Mouse (Mus musculus): ENCODE measurements around the gene Tob2.

The Tob2 gene

GRCm38 (mm10) chr15:81810671-81811598 is 47.7 kb downstream of the Tob2 start:
- peak; percentile 98 to 99 for DNase-seq

GRCm38 (mm10) chr15:81810150-81810549 is 48.4 kb downstream of the Tob2 start:
- peak; percentile 93 to 97 for DNase-seq

GRCm38 (mm10) chr15:81809550-81809949 is 49.0 kb downstream of the Tob2 start:
- DNase-seq = no peak

GRCm38 (mm10) chr15:81808799-81809198 is 49.8 kb downstream of the Tob2 start:
- DNase-seq = no peak

GRCm38 (mm10) chr15:81806621-81807404 is 51.8 kb downstream of the Tob2 start:
- peak; percentile 79 to 85 for DNase-seq

GRCm38 (mm10) chr15:81805624-81806023 is 53.0 kb downstream of the Tob2 start:
- peak; percentile 79 to 84 for DNase-seq

- no peak for DNase-seq
Measured at GRCm38 (mm10) chr15:81804883-81805282, 53.7 kb downstream of the Tob2 start.

- no peak for DNase-seq
Measured at GRCm38 (mm10) chr15:81804172-81804571, 54.4 kb downstream of the Tob2 start.

GRCm38 (mm10) chr15:81803425-81803951 is 55.1 kb downstream of the Tob2 start:
- no peak for DNase-seq

- peak; percentile 67 to 91 for DNase-seq
Measured at GRCm38 (mm10) chr15:81802941-81803351, 55.6 kb downstream of the Tob2 start.

- DNase-seq = peak; percentile 100
Measured at GRCm38 (mm10) chr15:81802001-81802890, 56.4 kb downstream of the Tob2 start, which contains the start of gene Tef. Gene Tef (plus strand): TSS chr15:81802421.

GRCm38 (mm10) chr15:81800391-81800790 is 58.2 kb downstream of the Tob2 start:
- peak in 1 of 2 experiments; percentile 57 for DNase-seq

GRCm38 (mm10) chr15:81798421-81798820 is 60.2 kb downstream of the Tob2 start:
- DNase-seq = peak; percentile 30 to 78
